Mouse (Mus musculus) MEL (cell line): Measurements from ENCODE around the gene Ryr2. TPM values are rescaled to one million over a fixed set of nuclear protein-coding genes. Genes with fewer than 3 reads are reported as not detected.

ENCODE experiments used
- DNase-seq: peaks from one replicate; pipeline ENCODE4 v3.0.0; 2011; ENCODE audit warnings: low read depth, low spot score
- H3K27ac ChIP-seq: 2 replicates; pipeline ENCODE4 v1.5.1; 2012; ENCODE audit warnings: low read depth, mild to moderate bottlenecking, control low read depth, low read length, moderate library complexity; ENCODE audit not compliant: control insufficient read depth
- H3K27me3 ChIP-seq, 2 experiments: fragments of 150-350 bp in 1 of 2; sonication (generic) in 1 of 2; 2 replicates each; pipeline ENCODE4 v1.6.1; 2012; ENCODE audit warnings: low read length in 2 of 2, mild to moderate bottlenecking in 2 of 2, improper control_type of control experiment in 1 of 2, moderate library complexity in 1 of 2; ENCODE audit not compliant: insufficient read depth in 2 of 2, control insufficient read depth in 1 of 2
- H3K36me3 ChIP-seq, 2 experiments: 2 replicates each; pipeline ENCODE4 v1.6.1; 2012 to 2014; ENCODE audit warnings: low read length in 2 of 2, improper control_type of control experiment in 1 of 2, inconsistent platforms in 1 of 2, mild to moderate bottlenecking in 1 of 2; ENCODE audit not compliant: insufficient read depth in 2 of 2, control insufficient read depth in 1 of 2
- H3K4me1 ChIP-seq, 2 experiments: fragments of 150-350 bp in 1 of 2; sonication (generic) in 1 of 2; 2 replicates each; pipeline ENCODE4 v1.6.1; 2012; ENCODE audit warnings: low read length in 2 of 2, improper control_type of control experiment in 1 of 2, mild to moderate bottlenecking in 1 of 2; ENCODE audit not compliant: insufficient read depth in 2 of 2, control insufficient read depth in 1 of 2
- H3K4me3 ChIP-seq, 2 experiments: fragments of 150-350 bp in 1 of 2; sonication (generic) in 1 of 2; 2 replicates each; pipeline ENCODE4 v1.5.1; 2012; ENCODE audit warnings: low read depth in 2 of 2, low read length in 2 of 2, mild to moderate bottlenecking in 2 of 2, moderate library complexity in 2 of 2, control low read depth in 1 of 2, improper control_type of control experiment in 1 of 2; ENCODE audit not compliant: control insufficient read depth in 1 of 2, insufficient read depth in 1 of 2
- H3K79me2 ChIP-seq: 2 replicates; pipeline ENCODE4 v1.6.1; 2012; ENCODE audit warnings: mild to moderate bottlenecking, low read length, moderate library complexity; ENCODE audit not compliant: control insufficient read depth, poor library complexity, insufficient read depth
- H3K9ac ChIP-seq: 2 replicates; pipeline ENCODE4 v1.6.1; 2012; ENCODE audit warnings: low read depth, mild to moderate bottlenecking, control low read depth, low read length, moderate library complexity; ENCODE audit not compliant: control insufficient read depth, poor library complexity, severe bottlenecking
- H3K9me3 ChIP-seq: fragments of 150-350 bp; sonication (generic); replicated peaks from 2 replicates; pipeline ENCODE4 v1.6.1; 2012; ENCODE audit warnings: mild to moderate bottlenecking, low read length, improper control_type of control experiment, moderate library complexity; ENCODE audit not compliant: insufficient read depth
- CTCF ChIP-seq, 3 experiments: IDR thresholded peaks in 2 of 3; conservative IDR thresholded peaks in 1 of 3; 2 replicates each; pipeline ENCODE4 v1.5.1; 2011 to 2012; ENCODE audit warnings: low read length in 3 of 3, low read depth in 2 of 3, mild to moderate bottlenecking in 2 of 3, improper control_type of control experiment in 1 of 3, inconsistent platforms in 1 of 3, mixed read lengths in 1 of 3, moderate library complexity in 1 of 3; ENCODE audit not compliant: control insufficient read depth in 1 of 3, insufficient read depth in 1 of 3, poor library complexity in 1 of 3, severe bottlenecking in 1 of 3
- E2F4 ChIP-seq: IDR thresholded peaks from 2 replicates; pipeline ENCODE4 v1.6.1; 2011; ENCODE audit warnings: low read depth, low read length, improper control_type of control experiment, borderline replicate concordance
- EP300 ChIP-seq, 2 experiments: IDR thresholded peaks; 2 replicates each; pipeline ENCODE4 v1.6.1; 2011; ENCODE audit warnings: improper control_type of control experiment in 2 of 2, low read length in 2 of 2, low read depth in 1 of 2, mild to moderate bottlenecking in 1 of 2
- GATA1 ChIP-seq: IDR thresholded peaks from 2 replicates; pipeline ENCODE4 v1.6.1; 2011; ENCODE audit warnings: low read depth, low read length, improper control_type of control experiment
- HCFC1 ChIP-seq: IDR thresholded peaks from 2 replicates; pipeline ENCODE4 v1.6.1; 2012; ENCODE audit warnings: low read depth, mild to moderate bottlenecking, inconsistent platforms, low read length, improper control_type of control experiment, moderate library complexity
- JUND ChIP-seq: IDR thresholded peaks from 2 replicates; pipeline ENCODE4 v1.6.1; 2011; ENCODE audit warnings: low read depth, mild to moderate bottlenecking, improper control_type of control experiment, low read length
- KAT2A ChIP-seq: conservative IDR thresholded peaks from 2 replicates; pipeline ENCODE4 v1.6.1; 2012; ENCODE audit warnings: low read depth, low read length, improper control_type of control experiment, inconsistent platforms
- MAX ChIP-seq: IDR thresholded peaks from 2 replicates; pipeline ENCODE4 v1.6.1; 2011; ENCODE audit warnings: low read length, improper control_type of control experiment
- MEF2A ChIP-seq: IDR thresholded peaks from 2 replicates; pipeline ENCODE4 v1.6.1; 2014; ENCODE audit warnings: low read depth, mild to moderate bottlenecking, inconsistent platforms, low read length, improper control_type of control experiment; ENCODE audit not compliant: poor library complexity, insufficient replicate concordance, severe bottlenecking; ENCODE audit errors: extremely low read depth
- POLR2AphosphoS2 ChIP-seq: IDR thresholded peaks from 2 replicates; pipeline ENCODE4 v1.6.1; 2011; ENCODE audit warnings: low read length, improper control_type of control experiment
- RAD21 ChIP-seq: IDR thresholded peaks from 2 replicates; pipeline ENCODE4 v1.6.1; 2011; ENCODE audit warnings: mild to moderate bottlenecking, low read depth, low read length, improper control_type of control experiment
- TAL1 ChIP-seq: IDR thresholded peaks from 2 replicates; pipeline ENCODE4 v1.6.1; 2012; ENCODE audit warnings: mild to moderate bottlenecking, inconsistent platforms, low read length, moderate library complexity, mixed read lengths
- TBP ChIP-seq: IDR thresholded peaks from 2 replicates; pipeline ENCODE4 v1.8.0; 2011; ENCODE audit warnings: low read depth, low read length, improper control_type of control experiment
- TCF12 ChIP-seq: IDR thresholded peaks from 2 replicates; pipeline ENCODE4 v1.6.1; 2014; ENCODE audit warnings: low read depth, mild to moderate bottlenecking, inconsistent platforms, low read length, improper control_type of control experiment, moderate library complexity
- ZKSCAN1 ChIP-seq: IDR thresholded peaks from 2 replicates; pipeline ENCODE4 v1.6.1; 2012; ENCODE audit warnings: low read depth, mild to moderate bottlenecking, inconsistent platforms, low read length, improper control_type of control experiment, moderate library complexity
- ZMIZ1 ChIP-seq: IDR thresholded peaks from 2 replicates; pipeline ENCODE4 v1.6.1; 2012; ENCODE audit warnings: low read depth, mild to moderate bottlenecking, inconsistent platforms, low read length, improper control_type of control experiment, moderate library complexity
- polyA plus RNA-seq, 2 experiments: library from polyadenylated mRNA; stranded (reverse) in 1 of 2; unstranded in 1 of 2; fragments of >175 nt in 1 of 2; fragments of >200 nt in 1 of 2; gene quantifications; 2 replicates each; pipeline versions ENCODE4 v1.2.1 to v1.2.4; 2012; ENCODE audit warnings: low replicate concordance in 2 of 2, low read depth in 1 of 2; ENCODE audit not compliant: insufficient read length in 2 of 2, insufficient read depth in 1 of 2, missing spikeins in 1 of 2
- total RNA-seq: library from RNA; depleted of rRNA; stranded (reverse); fragments of 300-350 nt; gene quantifications from 2 replicates; pipeline ENCODE4 v1.2.3, GENCODE M21; 2012

Gene Ryr2
- total and polyA plus RNA-seq, 3 experiments, result 0.04 TPM; not detected in 2

DNA sequence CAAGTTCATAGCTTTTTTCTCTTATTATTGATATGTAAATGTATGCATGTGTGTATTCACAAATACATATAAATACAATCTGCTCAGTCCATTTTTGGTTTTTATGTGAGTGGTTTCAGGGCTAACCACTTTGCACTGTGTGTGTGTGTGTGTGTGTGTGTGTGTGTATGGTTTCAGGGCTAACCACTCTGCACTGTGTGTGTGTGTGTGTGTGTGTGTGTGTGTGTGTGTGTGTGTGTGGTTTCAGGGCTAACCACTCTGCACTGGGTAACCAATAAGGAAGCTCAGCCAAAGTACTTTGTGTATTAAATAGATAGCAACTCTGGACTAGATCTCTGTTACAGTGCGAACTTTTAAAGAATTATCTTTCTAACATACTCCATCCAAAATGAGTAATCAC lies 2.2 kb upstream of the Ryr2 start:
- Histone ChIP-seq H3K9ac (no peak overlapping the region), H3K36me3 (no peaks in the 10 kb centered on the region), H3K27me3 (peaks cover 0 to 1% of the 10 kb centered on the region in 2 experiments; a peak in 2 of 4 replicates), H3K4me1 (no peaks in the 10 kb centered on the region), H3K79me2 (no peaks in the 10 kb centered on the region), H3K4me3 (no peak overlapping the region), H3K9me3 (no peaks in the 10 kb centered on the region), H3K27ac (no peak overlapping the region)
- no peak for DNase-seq
- no peak for TF ChIP-seq JUND
- TF ChIP-seq HCFC1, result no peak
- TF ChIP-seq ZKSCAN1, result no peak
- no peak for TF ChIP-seq TBP
- TF ChIP-seq GATA1, result no peak
- no peak for TF ChIP-seq ZMIZ1

DNA sequence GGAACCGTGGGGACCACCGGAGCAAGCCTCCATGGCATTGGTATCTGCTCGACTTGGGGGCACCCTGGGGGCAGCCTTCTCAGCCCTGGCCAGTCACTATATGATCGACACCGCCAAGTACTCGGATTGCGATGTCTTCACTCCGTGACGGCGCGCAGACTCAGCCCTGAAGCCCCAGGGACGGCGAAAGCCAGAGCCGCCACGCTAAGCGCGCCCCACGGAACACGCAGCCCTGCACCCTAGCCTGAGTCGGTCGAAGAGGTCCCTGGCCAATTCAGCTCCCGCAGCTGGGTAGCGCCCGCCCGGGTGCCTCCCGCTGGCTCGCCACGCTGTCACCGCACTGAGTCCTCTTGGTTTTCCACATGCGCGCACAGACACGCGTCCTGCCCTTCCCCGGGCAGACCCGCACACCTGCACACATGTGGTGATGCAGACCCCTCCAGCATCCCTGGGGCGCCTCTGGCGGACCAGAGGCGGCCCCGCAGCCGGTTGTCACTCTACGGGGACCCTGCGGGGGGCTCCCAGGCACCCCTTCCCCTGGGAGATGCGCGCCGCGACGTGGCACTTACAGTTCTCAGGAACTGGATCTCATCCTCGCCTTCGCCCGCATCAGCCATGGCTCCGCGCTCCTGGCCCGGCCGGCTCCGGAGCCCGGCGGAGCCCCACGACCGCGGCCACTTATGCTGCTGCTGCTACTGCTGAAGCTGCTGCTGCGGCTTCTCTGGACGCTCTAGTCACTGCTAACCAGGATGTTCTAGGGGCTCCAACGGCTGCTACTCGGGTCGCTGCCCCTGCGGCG lies 716 bp downstream of the Ryr2 start:
- H3K4me1 ChIP-seq, result no peaks in the 10 kb centered on the region
- no peak overlapping the region for H3K4me3 ChIP-seq
- H3K27ac ChIP-seq, result no peak overlapping the region
- no peaks in the 10 kb centered on the region for H3K79me2 ChIP-seq
- no peak overlapping the region for H3K9ac ChIP-seq
- H3K9me3 ChIP-seq, result no peaks in the 10 kb centered on the region
- no peaks in the 10 kb centered on the region; a peak in 1 of 4 replicates for H3K27me3 ChIP-seq
- no peak for DNase-seq
- no peak for TF ChIP-seq GATA1
- no peak for TF ChIP-seq RAD21
- no peak for TF ChIP-seq TCF12
- TF ChIP-seq POLR2AphosphoS2, result no peak
- no peak for TF ChIP-seq E2F4
- no peak for TF ChIP-seq CTCF (IDR thresholded peaks at IDR 0.05 in 2 of 3, conservative IDR thresholded peaks at IDR 0.05 in 1 of 3; ENCODE audit: control insufficient read depth in 1 of 3, insufficient read depth in 1 of 3, low read depth in 2 of 3, low read length in 3 of 3, poor library complexity in 1 of 3, severe bottlenecking in 1 of 3)
- no peak for TF ChIP-seq MEF2A
- TF ChIP-seq, all 39 proteins: peak for 0
- H3K36me3 ChIP-seq, result no peaks in the 10 kb centered on the region

GRCm38 (mm10) chr13:12105231-12105829 lies 1.4 kb downstream of the Ryr2 start:
- no peaks in the 10 kb centered on the region for H3K79me2 ChIP-seq
- no peaks in the 10 kb centered on the region; a peak in 1 of 4 replicates for H3K27me3 ChIP-seq
- DNase-seq, result no peak
- H3K9me3 ChIP-seq, result no peaks in the 10 kb centered on the region
- no peaks in the 10 kb centered on the region for H3K4me1 ChIP-seq
- H3K27ac ChIP-seq, result no peak overlapping the region
- TF ChIP-seq E2F4, result no peak
- TF ChIP-seq KAT2A, result no peak
- no peak for TF ChIP-seq MAX
- TF ChIP-seq TAL1, result no peak
- no peak for TF ChIP-seq EP300 (IDR thresholded peaks at IDR 0.05; ENCODE audit: low read depth in 1 of 2, low read length in 2 of 2)
- H3K36me3 ChIP-seq, result no peaks in the 10 kb centered on the region
- no peak overlapping the region for H3K4me3 ChIP-seq
- H3K9ac ChIP-seq, result no peak overlapping the region
